ENCODE assay signal across 7 mouse cellular contexts in the genomic region with DNA sequence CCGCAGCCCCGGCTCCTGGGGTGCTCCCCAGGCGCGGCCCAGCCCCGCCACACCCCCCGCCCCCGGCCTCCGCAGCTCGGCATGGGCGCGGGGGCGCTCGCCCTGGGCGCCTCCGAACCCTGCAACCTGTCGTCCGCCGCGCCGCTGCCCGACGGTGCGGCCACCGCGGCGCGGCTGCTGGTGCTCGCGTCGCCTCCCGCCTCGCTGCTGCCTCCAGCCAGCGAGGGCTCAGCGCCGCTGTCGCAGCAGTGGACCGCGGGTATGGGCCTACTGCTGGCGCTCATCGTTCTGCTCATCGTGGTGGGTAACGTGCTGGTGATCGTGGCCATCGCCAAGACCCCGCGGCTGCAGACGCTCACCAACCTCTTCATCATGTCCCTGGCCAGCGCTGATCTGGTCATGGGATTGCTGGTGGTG. TPM values are rescaled to one million over a fixed set of nuclear protein-coding genes. Genes with fewer than 3 reads are reported as not detected.
DNase-seq lines count a peak whose midpoint lies in the region; ATAC-seq lines count a peak whose summit lies in the region.

No protein-coding gene starts in this region.

- H3K27me3 ChIP-seq in forebrain, embryonic 16.5 days (replicated peaks; ENCODE audit: control insufficient read depth, insufficient read depth, low read length) = peaks cover 39% of the 10 kb centered on the region
- H3K27me3 ChIP-seq in limb, embryonic 11.5 days (ENCODE audit: control insufficient read depth, insufficient read depth, low read length) = peaks cover 76% of the 10 kb centered on the region
- peaks cover 66% of the 10 kb centered on the region for H3K27me3 ChIP-seq in neural tube, embryonic 15.5 days (replicated peaks)

- peak overlapping the region; percentile 65 for H3K4me2 ChIP-seq in forebrain, embryonic 16.5 days (ENCODE audit: low read length)
- H3K4me2 ChIP-seq in limb, embryonic 11.5 days (ENCODE audit: low read depth, severe bottlenecking) = peak overlapping the region; percentile 67
- peak overlapping the region; percentile 96 for H3K4me2 ChIP-seq in neural tube, embryonic 15.5 days

- H3K4me1 ChIP-seq in forebrain, embryonic 16.5 days (replicated peaks; ENCODE audit: control insufficient read depth, insufficient read depth, low read length) = peaks cover 34% of the 10 kb centered on the region
- 0 out of 2 replicates have a peak, but pooled peaks cover 13% of the 10 kb centered on the region for H3K4me1 ChIP-seq in limb, embryonic 11.5 days (ENCODE audit: control insufficient read depth, insufficient read depth, low read length)
- H3K4me1 ChIP-seq in neural tube, embryonic 15.5 days = peaks cover 44% of the 10 kb centered on the region

- peak; percentile 10 for DNase-seq in ovary, postnatal 36 days (ENCODE audit: low spot score)
- no peak for DNase-seq in ovary, postnatal 14 days (ENCODE audit: low spot score)
- peak; percentile 60 for DNase-seq in limb, embryonic 11.5 days (ENCODE audit: low spot score)
- DNase-seq in left cerebral cortex, postnatal 4 days = no peak
- DNase-seq in cerebellum, adult 8-10 months = no peak

- WGBS in forebrain, embryonic 16.5 days = 1% methylated on average over 35 of the region's 48 CpGs
- under 1% methylated on average over 47 of the region's 48 CpGs for WGBS in limb, embryonic 11.5 days
- WGBS in neural tube, embryonic 15.5 days = 2% methylated on average over 47 of the region's 48 CpGs

- ATAC-seq in forebrain, embryonic 16.5 days = peak; percentile 27
- ATAC-seq in limb, embryonic 11.5 days (ENCODE audit: insufficient number of reproducible peaks, low FRiP score, low TSS enrichment, low read depth) = no peak; the same call in 1 of the 2 replicates
- peak; percentile 43 for ATAC-seq in neural tube, embryonic 15.5 days (ENCODE audit: low FRiP score)

- H3K36me3 ChIP-seq in forebrain, embryonic 16.5 days (ENCODE audit: control insufficient read depth, insufficient read depth) = no peaks in the 10 kb centered on the region
- H3K36me3 ChIP-seq in limb, embryonic 11.5 days (ENCODE audit: control insufficient read depth, insufficient read depth, low read length) = no peaks in the 10 kb centered on the region
- H3K36me3 ChIP-seq in neural tube, embryonic 15.5 days = no peaks in the 10 kb centered on the region

- H3K4me3 ChIP-seq in forebrain, embryonic 16.5 days (replicated peaks; ENCODE audit: low read length) = peak overlapping the region; percentile 62
- peak overlapping the region; percentile 36; the same call in 1 of the 2 replicates for H3K4me3 ChIP-seq in limb, embryonic 11.5 days (ENCODE audit: low read depth, low read length)
- peak overlapping the region; percentile 55 for H3K4me3 ChIP-seq in neural tube, embryonic 15.5 days (replicated peaks)

- peak overlapping the region; percentile 50; the same call in 1 of the 2 replicates for H3K27ac ChIP-seq in forebrain, embryonic 16.5 days (ENCODE audit: low read length)
- H3K27ac ChIP-seq in limb, embryonic 11.5 days (replicated peaks; ENCODE audit: low read depth, low read length) = no peak overlapping the region
- 0 out of 2 replicates have a peak overlapping the region, but pooled peaks have one; percentile 34 for H3K27ac ChIP-seq in neural tube, embryonic 15.5 days (replicated peaks)

- no peaks in the 10 kb centered on the region for H3K9me3 ChIP-seq in forebrain, embryonic 16.5 days (ENCODE audit: control insufficient read depth, low read length)
- H3K9me3 ChIP-seq in limb, embryonic 11.5 days (ENCODE audit: control insufficient read depth, low read length) = no peaks in the 10 kb centered on the region
- H3K9me3 ChIP-seq in neural tube, embryonic 15.5 days (replicated peaks) = no peaks in the 10 kb centered on the region

- peak overlapping the region; percentile 69 for H3K9ac ChIP-seq in forebrain, embryonic 16.5 days (replicated peaks; ENCODE audit: low read depth, low read length)
- H3K9ac ChIP-seq in limb, embryonic 11.5 days (ENCODE audit: low read length) = peak overlapping the region; percentile 12; the same call in 1 of the 2 replicates
- H3K9ac ChIP-seq in neural tube, embryonic 15.5 days (replicated peaks) = peak overlapping the region; percentile 55

- intact Hi-C loops in left cerebral cortex, postnatal 4 days (cut with DNase I) = no loop called here

RNA-seq across cellular contexts. Expression of gene Adrb1, which starts 0.3 kb away (rescaled TPM):
- polyA plus RNA-seq in forebrain, embryonic 16.5 days (2015; fragmentation: Nextera tagmentation; extraction: Ambion mirVana) = 1.4 and 2.2 TPM in 2 replicates
- 0.24 and 0.33 TPM in 2 replicates for polyA plus RNA-seq in limb, embryonic 11.5 days (2014; fragmentation: Nextera tagmentation; extraction: Ambion mirVana)
- 1.0 and 1.1 TPM in 2 replicates for polyA plus RNA-seq in neural tube, embryonic 15.5 days (2015; fragmentation: Nextera tagmentation; extraction: Ambion mirVana)
- total RNA-seq in left cerebral cortex, postnatal 4 days (2021) = 10 to 100 TPM; 10.4 to 12.2 TPM

Comparison
In these comparisons a context has a peak if more than half of its experiments do, and no peak if none do; other contexts are left out.
1. DNase-seq: peak in ovary, postnatal 36 days (single experiment) and limb, embryonic 11.5 days (single experiment); none in ovary, postnatal 14 days (single experiment), left cerebral cortex, postnatal 4 days (single experiment) and cerebellum, adult 8-10 months (single experiment).
2. H3K9ac ChIP-seq: peak in every context shown above with its lines; median percentile 69 in forebrain, embryonic 16.5 days; 55 in neural tube, embryonic 15.5 days; 12 in limb, embryonic 11.5 days.
3. Peak in every context shown above with its lines, with median percentiles within 50 percentile points of each other: H3K4me2 ChIP-seq and H3K4me3 ChIP-seq.